Comparison of ENCODE assay signal across 8 mouse cellular contexts in the genomic region with DNA sequence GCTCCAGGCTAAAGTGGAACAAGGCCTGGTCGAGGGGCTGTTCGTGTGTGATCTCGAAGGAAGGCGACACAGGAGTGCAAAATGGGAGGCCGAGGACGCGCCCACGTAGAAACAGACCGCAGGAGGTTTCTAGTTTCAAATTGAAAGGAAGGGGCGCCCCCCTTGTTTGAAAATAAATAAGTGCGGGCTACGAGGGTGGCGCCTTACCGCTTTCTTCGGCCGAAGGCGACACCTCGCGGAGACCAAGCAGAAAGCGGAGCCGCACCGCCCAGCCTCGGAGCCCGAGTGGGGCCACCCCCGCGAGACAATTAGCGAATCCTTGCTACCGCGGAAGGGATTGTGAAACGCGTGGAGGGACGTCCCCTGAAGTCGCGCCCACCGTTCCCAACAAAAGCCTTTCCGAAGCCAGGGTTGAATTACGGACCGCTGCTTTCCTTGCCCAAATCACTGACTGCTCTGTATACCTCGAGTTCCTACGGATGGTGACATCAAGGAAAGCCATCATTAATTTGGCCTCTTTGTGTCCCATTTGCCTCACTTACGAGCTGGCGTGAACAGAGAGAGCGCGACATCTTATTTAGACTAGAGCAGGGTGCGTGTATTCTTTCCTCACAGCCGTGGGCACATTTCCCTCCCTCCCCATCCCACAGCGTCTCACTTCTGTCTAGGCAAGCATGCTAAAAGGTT. TPM values are rescaled to one million over a fixed set of nuclear protein-coding genes. Genes with fewer than 3 reads are reported as not detected.
A peak's percentile ranks its signal among the peaks of the same experiment; 100 is the strongest.
DNase-seq lines count a peak whose midpoint lies in the region; ATAC-seq lines count a peak whose summit lies in the region.

No protein-coding gene starts in this region.

- H3K4me1 ChIP-seq in intestine, embryonic 15.5 days (replicated peaks): peaks cover 17% of the 10 kb centered on the region; the same call in 1 of the 2 replicates

- peak overlapping the region; percentile 78 for H3K4me3 ChIP-seq in intestine, embryonic 15.5 days (replicated peaks)

- intact Hi-C loops in gastrocnemius, postnatal 36 days (cut with DNase I): loop anchor here (1.0 to 10.0 kb wide), 5 partner anchors 160 to 618 kb away; no protein-coding TSS in a partner anchor
- intact Hi-C loops in left cerebral cortex, postnatal 25 days (cut with DNase I): loop anchor here (1.0 to 10.0 kb wide), 6 partner anchors 225 to 618 kb away; no protein-coding TSS in a partner anchor

- ATAC-seq in intestine, embryonic 15.5 days: peak; percentile 57
- ATAC-seq in megakaryocyte-erythroid progenitor cell, adult 5-6 weeks (replicated peaks; ENCODE audit: low FRiP score, low TSS enrichment, poor library complexity, severe bottlenecking): peak; percentile 74

- peak overlapping the region; percentile 51 for H3K9ac ChIP-seq in intestine, embryonic 15.5 days

- DNase-seq in adrenal gland, adult 8-10 months: peak; percentile 71
- peak; percentile 96 for DNase-seq in embryo, embryonic 10.5 days (ENCODE audit: low spot score)
- DNase-seq in gastrocnemius, postnatal 36 days: peak; percentile 69 to 72
- DNase-seq in left cerebral cortex, postnatal 25 days (ENCODE audit: low spot score in 2 of 2): peak; percentile 85 to 91
- DNase-seq in right cerebral cortex, postnatal 36 days (ENCODE audit: low spot score in 2 of 2): peak; percentile 74 to 82
- peak; percentile 87 for DNase-seq in yolk sac, embryonic 10.5 days (ENCODE audit: low spot score)

- peak overlapping the region; percentile 69 for H3K27ac ChIP-seq in intestine, embryonic 15.5 days

- H3K36me3 ChIP-seq in intestine, embryonic 15.5 days: no peaks in the 10 kb centered on the region

- no peaks in the 10 kb centered on the region for H3K27me3 ChIP-seq in intestine, embryonic 15.5 days (replicated peaks)

- WGBS in intestine, embryonic 15.5 days: 1% methylated on average over 47 of the region's 47 CpGs

- peak overlapping the region; percentile 76 for H3K4me2 ChIP-seq in intestine, embryonic 15.5 days (replicated peaks)

- no peaks in the 10 kb centered on the region for H3K9me3 ChIP-seq in intestine, embryonic 15.5 days

RNA-seq across cellular contexts. Expression of a gene that starts 0.8 kb away (rescaled TPM):
- 1 to 10 TPM; 5.4 to 7.0 (median 6.4) TPM for total RNA-seq in adrenal gland, adult 8-10 months (2022)
- under 1 TPM; 0.42 to 0.84 TPM for total RNA-seq in gastrocnemius, postnatal 36 days (2021)
- 72.5 and 89.8 TPM in 2 replicates for polyA plus RNA-seq in intestine, embryonic 15.5 days (2015; fragmentation: Nextera tagmentation; extraction: Ambion mirVana)
- total RNA-seq in left cerebral cortex, postnatal 25 days (2021): 10 to 100 TPM; 12.9 to 13.3 TPM
- 3.3 and 5.2 TPM in 2 replicates for total RNA-seq in megakaryocyte-erythroid progenitor cell, adult 5-6 weeks (2014; fragmentation: Nextera tagmentation)
- total RNA-seq in megakaryocyte-erythroid progenitor cell, adult 5-6 weeks (2017): 3.1 and 9.4 TPM in 2 replicates

Comparison
In these comparisons a context has a peak if more than half of its experiments do, and no peak if none do; other contexts are left out.
1. Peak in every context shown above with its lines: DNase-seq, ATAC-seq, H3K4me3 ChIP-seq and H3K27ac ChIP-seq.